Mouse (Mus musculus) lung, postnatal 4 days (tissue): Measurements from ENCODE around the gene Dnttip1.
A peak's percentile ranks its signal among the peaks of the same experiment; 100 is the strongest.

ENCODE experiments used
- DNase-seq, 2 experiments: peaks; one replicate each; pipeline ENCODE4 v3.0.0; 2021

The Dnttip1 gene

GRCm38 (mm10) chr2:164754800-164755199 is 9.0 kb downstream of the Dnttip1 start:
- no peak for DNase-seq

GRCm38 (mm10) chr2:164757841-164758240 is 12.1 kb downstream of the Dnttip1 start:
- DNase-seq = no peak

- DNase-seq = no peak
Observed at GRCm38 (mm10) chr2:164758692-164759091, 12.9 kb downstream of the Dnttip1 start.

- no peak for DNase-seq
Observed at GRCm38 (mm10) chr2:164760059-164760833, 14.5 kb downstream of the Dnttip1 start.

GRCm38 (mm10) chr2:164761502-164761901 is 15.7 kb downstream of the Dnttip1 start:
- no peak for DNase-seq

- no peak for DNase-seq
Observed at GRCm38 (mm10) chr2:164761971-164762370, 16.2 kb downstream of the Dnttip1 start.

GRCm38 (mm10) chr2:164762593-164762992 is 16.8 kb downstream of the Dnttip1 start:
- no peak for DNase-seq

GRCm38 (mm10) chr2:164765841-164766240 is 20.1 kb downstream of the Dnttip1 start:
- DNase-seq = no peak

GRCm38 (mm10) chr2:164767812-164768540 is 22.2 kb downstream of the Dnttip1 start:
- DNase-seq = no peak

GRCm38 (mm10) chr2:164769258-164770037 is 23.7 kb downstream of the Dnttip1 start, which contains the start of gene Ube2c:
Gene Ube2c (plus strand): TSS chr2:164769898.
- peak; percentile 99 for DNase-seq

- DNase-seq = no peak
Observed at GRCm38 (mm10) chr2:164770279-164770678, 24.5 kb downstream of the Dnttip1 start.

GRCm38 (mm10) chr2:164771123-164771522 is 25.3 kb downstream of the Dnttip1 start:
- no peak for DNase-seq

GRCm38 (mm10) chr2:164773229-164773988 is 27.6 kb downstream of the Dnttip1 start:
- DNase-seq = no peak

GRCm38 (mm10) chr2:164773989-164774364 is 28.2 kb downstream of the Dnttip1 start:
- no peak for DNase-seq

- DNase-seq = no peak
Observed at GRCm38 (mm10) chr2:164776130-164776529, 30.3 kb downstream of the Dnttip1 start.

GRCm38 (mm10) chr2:164776801-164777200 is 31.0 kb downstream of the Dnttip1 start:
- no peak for DNase-seq

GRCm38 (mm10) chr2:164777246-164778014 is 31.6 kb downstream of the Dnttip1 start:
- DNase-seq = no peak

GRCm38 (mm10) chr2:164778015-164778287 is 32.2 kb downstream of the Dnttip1 start:
- DNase-seq = no peak

- no peak for DNase-seq
Observed at GRCm38 (mm10) chr2:164778809-164779208, 33.0 kb downstream of the Dnttip1 start.

GRCm38 (mm10) chr2:164779481-164780086 is 33.8 kb downstream of the Dnttip1 start, which contains the start of gene Tnnc2:
Gene Tnnc2 (minus strand): TSS chr2:164779967.
- DNase-seq = no peak

GRCm38 (mm10) chr2:164781876-164782275 is 36.1 kb downstream of the Dnttip1 start:
- no peak for DNase-seq
